Mouse (Mus musculus) embryonic facial prominence, embryonic 10.5 days (tissue): Measurements from ENCODE around the gene Clasp2. TPM values are rescaled to one million over a fixed set of nuclear protein-coding genes. Genes with fewer than 3 reads are reported as not detected.
A peak's percentile ranks its signal among the peaks of the same experiment; 100 is the strongest.
"Not testable (repeated sequence)": the region's sequence is repeated elsewhere in the genome, so short reads cannot be mapped to it uniquely, and the experiment has no call there.

ENCODE experiments used
- DNase-seq: peaks from one replicate; pipeline ENCODE4 v3.0.0-alpha.2; 2017; ENCODE audit warnings: low spot score
- H3K27ac ChIP-seq: fragments of 300-500 bp; sonication (generic); replicated peaks from 2 replicates; pipeline ENCODE4 v1.5.1; 2016; ENCODE audit warnings: mild to moderate bottlenecking
- H3K27me3 ChIP-seq: fragments of 300-500 bp; sonication (generic); replicated peaks from 2 replicates; pipeline ENCODE4 v1.6.1; 2016; ENCODE audit warnings: low read depth, mild to moderate bottlenecking; ENCODE audit not compliant: poor library complexity, severe bottlenecking
- H3K36me3 ChIP-seq: fragments of 300-500 bp; sonication (generic); replicated peaks from 2 replicates; pipeline ENCODE4 v1.6.1; 2016; ENCODE audit warnings: mild to moderate bottlenecking, moderate library complexity
- H3K4me1 ChIP-seq: fragments of 300-500 bp; sonication (generic); 2 replicates; pipeline ENCODE4 v1.6.1; 2016
- H3K4me3 ChIP-seq: fragments of 300-500 bp; sonication (generic); 2 replicates; pipeline ENCODE4 v1.5.1; 2016; ENCODE audit warnings: mild to moderate bottlenecking, moderate library complexity
- H3K9me3 ChIP-seq: fragments of 300-500 bp; sonication (generic); 2 replicates; pipeline ENCODE4 v1.6.1; 2016; ENCODE audit warnings: mild to moderate bottlenecking
- WGBS: fragments of 180-500 bp; shearing (Covaris S2); methylation state at CpG from one replicate; pipeline ENCODE4 v1.1.7; 2016; 5-methylcytosine and 5-hydroxymethylcytosine counted together
- polyA plus RNA-seq: library from polyadenylated mRNA; unstranded; fragments of >200 nt; fragmentation: Nextera tagmentation; extraction: Ambion mirVana; gene quantifications from 2 replicates; pipeline ENCODE4 v1.2.1, GENCODE M21; 2016

Gene Clasp2
- polyA plus RNA-seq, result 34.3 and 34.8 TPM in 2 replicates

DNA sequence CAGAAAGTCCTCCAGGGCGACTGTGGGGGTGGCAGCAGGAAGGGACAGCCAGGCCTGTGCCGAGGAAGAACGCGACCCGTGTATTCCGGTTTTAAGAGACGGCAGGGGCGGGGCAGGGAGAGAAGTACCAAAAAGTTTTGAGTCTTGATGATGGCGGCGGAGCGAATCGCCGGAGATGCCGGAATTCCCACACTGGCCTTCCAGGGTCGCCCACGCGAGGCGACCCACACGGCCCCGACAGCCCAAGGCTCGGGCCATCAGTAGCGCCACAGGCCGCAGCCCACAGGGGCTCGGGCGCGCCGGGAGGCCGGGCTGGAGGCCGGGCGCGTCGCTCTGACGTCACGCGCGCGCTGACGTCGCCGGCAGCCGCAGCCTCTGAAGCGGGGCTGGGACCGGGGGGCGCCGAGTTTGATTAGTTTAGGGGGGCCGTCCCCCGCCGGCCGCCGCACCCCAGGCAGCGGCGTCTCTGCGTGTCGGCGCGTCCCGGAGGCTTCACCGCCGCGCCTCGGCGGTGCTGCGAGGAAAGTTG, at the start of gene Clasp2:
Clasp2 (plus strand) TSS at position 366 of the 529 bp plus-strand sequence.
- Histone ChIP-seq H3K4me1 (peaks cover 23% of the 10 kb centered on the region), H3K9me3 (no peaks in the 10 kb centered on the region), H3K27me3 (no peaks in the 10 kb centered on the region), H3K27ac (peak within 1 kb of the TSS; percentile 95), H3K36me3 (no peaks in the 10 kb centered on the region), H3K4me3 (peak within 1 kb of the TSS; percentile 93)
- under 1% methylated on average over 63 of the region's 63 CpGs for WGBS
- DNase-seq, result peak; percentile 87

DNA sequence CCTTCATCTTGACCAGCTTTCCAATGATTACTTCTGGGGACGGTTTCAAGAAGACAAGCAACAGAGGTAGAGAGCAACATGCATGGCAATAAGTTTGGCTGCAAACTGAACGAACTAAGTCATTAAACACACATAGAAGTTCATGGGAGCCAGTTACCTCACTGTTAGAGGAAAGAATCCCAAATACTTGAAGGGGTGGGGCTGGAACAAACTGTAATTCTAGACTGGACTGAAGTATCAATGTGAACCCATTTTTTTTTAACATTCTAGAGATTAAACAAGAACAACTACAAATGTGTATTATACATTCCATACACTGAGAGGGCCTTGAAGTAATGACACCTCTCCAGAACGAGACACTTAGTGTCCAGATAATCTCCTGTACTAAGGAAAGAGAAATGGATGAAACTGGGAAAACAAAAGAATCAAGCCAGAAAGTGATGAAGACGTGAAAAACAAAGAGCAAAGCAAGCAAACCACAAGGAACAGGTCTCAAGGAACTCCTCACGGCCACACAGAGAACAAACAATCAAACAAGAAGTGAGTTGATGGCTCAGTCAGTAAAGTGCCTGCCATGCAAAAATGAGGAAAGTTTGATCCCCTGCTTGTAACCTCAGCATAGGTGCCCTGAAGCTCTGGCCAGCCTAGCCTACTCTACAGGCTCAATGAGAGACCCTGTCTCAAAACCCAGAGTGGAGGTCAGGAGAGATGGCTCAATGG, 39.7 kb upstream of the Clasp2 start:
- 88% methylated on average over 5 of the region's 5 CpGs for WGBS
- no peaks in the 10 kb centered on the region for H3K27me3 ChIP-seq
- DNase-seq, result no peak
- H3K4me1 ChIP-seq, result peaks cover 11% of the 10 kb centered on the region
- no peak overlapping the region for H3K4me3 ChIP-seq
- peaks cover 30% of the 10 kb centered on the region for H3K36me3 ChIP-seq
- H3K27ac ChIP-seq, result no peak overlapping the region
- H3K9me3 ChIP-seq, result no peaks in the 10 kb centered on the region

DNA sequence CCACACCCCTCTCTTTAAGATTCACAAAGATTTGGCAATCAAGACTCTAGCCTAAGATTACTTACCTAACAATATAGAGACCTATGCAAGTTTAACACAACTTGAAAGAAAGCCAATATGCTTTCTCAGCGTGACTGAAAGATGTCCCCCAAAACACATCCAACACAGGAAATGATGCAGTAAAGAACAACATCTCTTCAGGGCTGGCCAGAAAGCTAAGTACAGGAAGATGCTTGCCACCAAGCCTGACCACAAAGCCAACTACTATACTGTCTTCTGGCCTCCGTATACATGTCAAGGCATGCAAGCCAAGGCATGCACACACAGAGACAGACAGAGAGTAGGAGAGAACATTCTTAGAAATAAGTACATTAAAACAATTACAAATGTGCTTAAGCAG, 35.2 kb upstream of the Clasp2 start:
- no peak for DNase-seq
- H3K9me3 ChIP-seq, result no peaks in the 10 kb centered on the region
- H3K4me3 ChIP-seq, result peak overlapping the region; percentile 94
- H3K27ac ChIP-seq, result no peak overlapping the region
- H3K27me3 ChIP-seq, result no peaks in the 10 kb centered on the region
- WGBS, result 82% methylated on average over 2 of the region's 2 CpGs
- H3K4me1 ChIP-seq, result peaks cover 20% of the 10 kb centered on the region
- H3K36me3 ChIP-seq, result 0 out of 2 replicates have a peak, but pooled peaks cover 4% of the 10 kb centered on the region

DNA sequence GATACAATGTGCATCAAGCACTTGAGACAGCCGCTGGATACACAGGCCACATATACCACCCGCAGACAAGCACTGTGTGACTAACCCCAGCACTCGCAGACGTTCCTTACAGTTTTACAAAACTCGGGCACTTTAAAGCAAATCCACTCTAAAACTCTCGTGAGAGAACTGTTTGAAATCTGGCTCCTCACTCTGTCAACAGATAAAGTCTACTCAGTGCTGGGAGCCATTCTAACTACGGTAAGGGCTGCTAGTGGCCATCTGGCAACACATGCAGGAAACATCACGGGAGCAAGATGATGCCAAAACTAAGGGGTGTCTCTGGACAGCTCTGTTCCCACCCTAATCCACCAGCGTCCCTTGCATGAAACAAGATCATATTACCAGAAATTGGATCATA, 34.4 kb upstream of the Clasp2 start:
- 73% methylated on average over 9 of the region's 9 CpGs for WGBS
- peaks cover 20% of the 10 kb centered on the region for H3K4me1 ChIP-seq
- no peaks in the 10 kb centered on the region for H3K27me3 ChIP-seq
- 0 out of 2 replicates have a peak, but pooled peaks cover 4% of the 10 kb centered on the region for H3K36me3 ChIP-seq
- H3K9me3 ChIP-seq, result no peaks in the 10 kb centered on the region
- H3K27ac ChIP-seq, result no peak overlapping the region
- peak overlapping the region; percentile 94 for H3K4me3 ChIP-seq
- no peak for DNase-seq

DNA sequence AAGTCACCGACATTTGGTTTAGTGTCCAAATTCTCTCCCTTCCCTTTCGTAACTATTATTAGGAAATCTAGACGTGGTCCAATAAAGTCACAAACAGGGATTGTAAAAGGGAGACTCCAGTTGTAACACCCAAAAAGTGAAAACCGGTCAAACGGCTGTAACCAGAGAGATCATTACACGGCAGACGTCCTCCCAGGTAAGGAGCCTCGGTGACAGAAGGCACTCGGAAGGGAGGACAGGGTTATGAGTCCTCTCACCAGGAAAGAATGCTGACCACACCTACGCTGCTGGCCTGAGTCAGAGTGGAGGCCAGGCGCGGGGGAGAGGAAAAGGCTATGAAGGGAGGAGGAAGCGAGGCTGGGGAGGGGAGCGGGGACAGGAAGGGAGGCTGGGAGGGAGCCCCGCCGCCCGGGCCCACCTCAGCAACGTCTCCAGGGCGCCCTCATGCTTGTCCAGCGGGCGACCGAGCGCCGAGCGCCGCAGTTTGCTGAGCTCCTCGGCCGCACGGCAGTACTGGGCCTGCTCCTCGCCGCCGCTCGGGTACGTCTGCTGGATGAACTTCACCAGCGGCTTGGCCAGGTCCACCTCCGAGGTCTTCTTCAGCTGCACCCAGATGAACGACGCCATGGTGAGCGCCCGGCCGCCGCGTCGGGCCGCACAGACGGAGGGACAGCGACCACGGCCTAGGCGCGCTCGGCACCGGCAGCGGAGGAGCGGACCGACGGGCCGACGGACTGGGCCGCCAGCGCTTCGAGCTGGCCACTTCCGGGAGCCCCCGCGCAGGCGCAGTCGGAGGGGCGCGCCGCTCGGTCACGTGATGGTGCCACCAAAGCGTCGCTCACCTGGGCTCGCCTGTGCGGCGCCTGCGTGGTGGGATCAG, 33.6 kb upstream of the Clasp2 start, which contains the start of gene Pdcd6ip:
Pdcd6ip (minus strand) TSS at position 779 of the 880 bp plus-strand sequence.
- Histone ChIP-seq H3K27me3 (no peaks in the 10 kb centered on the region), H3K9me3 (no peaks in the 10 kb centered on the region), H3K4me1 (peaks cover 20% of the 10 kb centered on the region), H3K4me3 (peak within 1 kb of the TSS; percentile 94), H3K36me3 (0 out of 2 replicates have a peak, but pooled peaks cover 2% of the 10 kb centered on the region), H3K27ac (peak within 1 kb of the TSS; percentile 89)
- peak; percentile 93 for DNase-seq
- WGBS, result 2% methylated on average over 77 of the region's 77 CpGs

DNA sequence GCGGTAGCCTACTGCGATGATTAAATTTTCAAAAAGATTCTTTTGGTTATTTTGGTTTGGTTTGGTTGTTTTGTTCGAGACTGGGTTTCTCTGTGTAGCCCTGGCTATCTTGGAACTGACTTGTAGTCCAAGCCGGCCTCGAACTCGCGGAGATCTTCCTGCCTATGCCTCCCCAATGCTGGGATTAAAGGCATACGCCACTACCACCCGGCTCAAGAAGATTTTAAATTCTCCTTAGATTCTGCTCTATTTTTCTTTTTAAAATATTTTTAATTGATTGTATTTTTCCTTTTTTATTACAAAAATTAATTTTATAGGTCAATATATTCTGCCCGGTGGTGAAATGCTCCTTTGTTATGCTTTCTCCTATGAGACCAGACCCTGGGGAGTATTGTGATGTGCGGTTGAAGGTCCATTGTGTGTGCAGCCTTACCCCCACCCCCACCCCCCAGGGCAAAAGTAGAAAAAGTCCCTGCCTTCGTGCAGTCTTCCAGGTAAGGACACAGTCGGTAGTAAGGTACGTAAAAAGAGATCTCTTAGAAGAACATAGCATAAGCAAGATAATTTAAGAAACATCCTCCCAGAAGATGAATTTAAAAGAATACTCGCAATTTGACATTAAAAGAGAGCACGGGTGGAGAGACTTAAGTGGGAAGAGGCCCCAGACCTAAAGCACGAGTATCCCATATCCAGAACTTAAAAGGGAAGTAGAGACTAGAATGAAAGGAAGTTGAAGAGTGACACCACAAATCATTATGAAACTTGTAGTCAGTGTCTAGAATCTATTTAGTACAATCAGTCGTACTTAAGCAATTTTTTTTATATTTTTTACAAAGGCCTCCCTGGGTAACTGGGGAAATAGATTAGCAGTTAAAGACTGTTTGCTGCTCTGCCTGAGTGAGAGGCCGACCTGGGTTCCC, 32.7 kb upstream of the Clasp2 start:
- Histone ChIP-seq H3K4me1 (peaks cover 20% of the 10 kb centered on the region), H3K36me3 (no peaks in the 10 kb centered on the region), H3K9me3 (no peaks in the 10 kb centered on the region), H3K27ac (peak overlapping the region; percentile 89), H3K27me3 (no peaks in the 10 kb centered on the region), H3K4me3 (peak overlapping the region; percentile 94)
- no peak for DNase-seq
- 58% methylated on average over 19 of the region's 19 CpGs for WGBS

DNA sequence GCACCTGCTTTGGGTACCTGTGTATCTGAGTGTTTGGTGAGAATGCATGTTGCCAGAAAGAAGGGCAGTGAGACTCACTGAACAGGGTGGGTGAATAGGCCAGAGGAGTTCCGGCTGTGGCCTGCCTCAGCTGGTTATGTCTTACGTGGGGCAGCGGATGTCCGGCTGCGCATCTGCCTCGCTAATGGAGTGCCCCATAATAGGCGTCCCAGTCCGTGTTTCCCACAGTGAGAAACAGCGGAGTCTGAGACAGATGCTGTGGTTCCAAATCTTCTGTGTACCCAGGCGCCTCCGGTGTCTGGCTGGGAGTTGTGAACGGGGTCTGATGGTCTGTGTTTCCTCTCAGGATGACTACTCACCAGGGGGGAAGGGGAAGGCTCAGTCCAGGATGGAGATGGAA, 30.4 kb upstream of the Clasp2 start:
- DNase-seq, result no peak
- no peaks in the 10 kb centered on the region for H3K27me3 ChIP-seq
- H3K36me3 ChIP-seq, result no peaks in the 10 kb centered on the region
- no peaks in the 10 kb centered on the region for H3K9me3 ChIP-seq
- WGBS, result 84% methylated on average over 12 of the region's 12 CpGs
- peaks cover 16% of the 10 kb centered on the region for H3K4me1 ChIP-seq
- no peak overlapping the region for H3K27ac ChIP-seq
- no peak overlapping the region for H3K4me3 ChIP-seq

DNA sequence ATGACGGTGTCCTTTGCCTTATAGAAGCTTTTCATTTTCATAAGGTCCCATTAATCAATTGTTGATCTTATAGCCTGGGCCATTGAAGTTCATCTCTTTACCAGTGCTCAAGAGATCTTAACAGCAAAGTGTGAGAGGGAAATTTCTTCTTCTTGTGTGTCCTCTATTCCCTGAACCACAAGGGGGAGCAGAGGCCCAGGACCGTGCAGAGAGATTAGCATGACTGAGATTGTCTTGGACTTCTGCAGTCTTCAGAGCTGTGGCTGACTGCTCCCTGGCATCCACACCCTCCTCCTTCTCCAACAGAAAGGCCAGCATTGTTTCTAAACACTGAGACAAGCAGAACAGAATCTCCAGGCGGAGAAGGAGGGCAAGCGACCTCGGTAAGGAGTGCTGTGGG, 22.2 kb upstream of the Clasp2 start:
- Histone ChIP-seq H3K27ac (no peak overlapping the region), H3K27me3 (no peaks in the 10 kb centered on the region), H3K4me3 (no peak overlapping the region), H3K36me3 (no peaks in the 10 kb centered on the region), H3K9me3 (no peaks in the 10 kb centered on the region), H3K4me1 (no peaks in the 10 kb centered on the region)
- 35% methylated on average over 5 of the region's 5 CpGs for WGBS
- DNase-seq, result peak; percentile 28

DNA sequence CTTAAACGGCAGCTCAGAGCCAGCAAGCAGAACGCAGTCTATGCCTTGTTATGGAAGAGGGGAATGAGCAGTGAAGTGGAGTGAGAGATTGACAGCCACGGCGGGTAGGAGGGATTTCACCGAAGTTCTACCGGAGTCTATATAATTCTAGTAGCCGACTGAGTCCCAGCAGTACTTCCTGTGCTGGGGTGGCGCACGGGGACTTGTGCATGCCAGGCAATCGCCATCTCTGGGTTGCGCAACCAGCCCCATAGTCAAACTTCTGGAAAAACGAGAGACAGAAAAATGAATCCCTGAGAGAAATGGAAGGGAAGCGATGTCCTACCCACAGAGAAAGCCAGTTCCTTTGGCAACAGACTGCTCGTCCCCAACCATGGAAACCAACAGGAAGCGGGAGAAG, 16.6 kb upstream of the Clasp2 start:
- Histone ChIP-seq H3K9me3 (no peaks in the 10 kb centered on the region), H3K4me1 (no peaks in the 10 kb centered on the region), H3K4me3 (no peak overlapping the region), H3K27ac (no peak overlapping the region), H3K27me3 (no peaks in the 10 kb centered on the region), H3K36me3 (no peaks in the 10 kb centered on the region)
- 86% methylated on average over 15 of the region's 15 CpGs for WGBS
- DNase-seq, result no peak

DNA sequence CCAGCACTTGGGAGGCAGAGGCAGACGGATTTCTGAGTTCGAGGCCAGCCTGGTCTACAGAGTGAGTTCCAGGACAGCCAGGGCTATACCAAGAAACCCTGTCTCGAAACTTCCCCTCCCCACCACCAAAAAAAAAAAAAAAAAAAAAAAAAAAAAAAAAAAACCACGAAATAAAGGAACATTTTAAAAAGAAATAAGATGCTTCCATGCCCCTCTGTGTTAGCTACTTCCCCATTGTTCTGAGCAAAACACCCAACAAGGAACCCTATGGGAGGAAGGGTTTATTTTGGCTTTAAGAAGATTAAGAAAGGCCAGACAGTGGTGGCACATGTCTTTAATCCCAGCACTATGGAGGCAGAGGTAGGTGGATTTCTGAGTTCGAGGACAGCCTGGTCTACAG, 15.7 kb upstream of the Clasp2 start:
- H3K36me3 ChIP-seq, H3K9me3 ChIP-seq, H3K4me3 ChIP-seq, DNase-seq, H3K27ac ChIP-seq, H3K27me3 ChIP-seq, H3K4me1 ChIP-seq: not testable (repeated sequence)
- 93% methylated on average over 5 of the region's 5 CpGs for WGBS

DNA sequence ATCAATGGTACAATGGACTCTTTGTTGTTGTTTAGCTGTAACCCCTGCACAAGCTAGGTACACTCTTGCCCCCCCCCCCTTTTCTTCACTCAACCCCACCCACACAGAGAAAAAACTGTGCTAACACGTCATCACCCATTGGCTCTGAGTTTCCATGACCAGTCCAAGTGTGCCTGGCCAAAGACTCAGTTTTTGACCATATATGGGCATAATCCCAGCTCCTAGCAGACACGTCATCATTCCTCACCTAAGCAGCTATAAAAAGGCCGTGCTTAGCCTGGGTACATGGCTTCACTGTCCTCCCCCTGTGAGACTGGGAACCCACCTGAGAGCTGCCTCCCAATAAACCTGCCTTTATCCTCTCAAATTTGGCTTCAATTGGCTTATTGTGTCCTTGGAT, 15.1 kb upstream of the Clasp2 start:
- DNase-seq, result no peak
- Histone ChIP-seq H3K4me3 (no peak overlapping the region), H3K36me3 (no peaks in the 10 kb centered on the region), H3K9me3 (no peaks in the 10 kb centered on the region), H3K4me1 (no peaks in the 10 kb centered on the region), H3K27ac (no peak overlapping the region), H3K27me3 (no peaks in the 10 kb centered on the region)
- 63% methylated on average over 3 of the region's 3 CpGs for WGBS
